Mouse (Mus musculus) heart, postnatal 0 days (tissue): ENCODE data around the gene Rassf4. TPM values are rescaled to one million over a fixed set of nuclear protein-coding genes. Genes with fewer than 3 reads are reported as not detected.

ENCODE experiments used
- ATAC-seq: fragments of 200-750 bp; cut with Nextera tagmentation; 2 replicates; pipeline ENCODE4 v1.8.0; 2017; ENCODE audit warnings: low read depth, moderate number of reproducible peaks, moderate library complexity; ENCODE audit not compliant: insufficient read depth
- DNase-seq: peaks from one replicate; pipeline ENCODE4 v3.0.0-alpha.2; 2016; ENCODE audit warnings: low spot score
- H3K27ac ChIP-seq: fragments of 300-500 bp; sonication (generic); 2 replicates; pipeline ENCODE4 v1.5.1; 2014; ENCODE audit warnings: low read depth, mild to moderate bottlenecking
- H3K27me3 ChIP-seq: fragments of 300-500 bp; sonication (generic); 2 replicates; pipeline ENCODE4 v1.6.1; 2014; ENCODE audit warnings: low read length, mixed read lengths; ENCODE audit not compliant: control insufficient read depth, insufficient read depth
- H3K36me3 ChIP-seq: fragments of 300-500 bp; sonication (generic); replicated peaks from 2 replicates; pipeline ENCODE4 v1.6.1; 2014; ENCODE audit warnings: low read length, mixed read lengths; ENCODE audit not compliant: control insufficient read depth, insufficient read depth
- H3K4me1 ChIP-seq: fragments of 300-500 bp; sonication (generic); 2 replicates; pipeline ENCODE4 v1.6.1; 2014; ENCODE audit warnings: antibody characterized with exemption; ENCODE audit not compliant: control insufficient read depth, insufficient read depth
- H3K4me2 ChIP-seq: fragments of 300-500 bp; sonication (generic); 2 replicates; pipeline ENCODE4 v1.6.1; 2014; ENCODE audit warnings: low read depth, mild to moderate bottlenecking, low read length, moderate library complexity
- H3K4me3 ChIP-seq: fragments of 300-500 bp; sonication (generic); 2 replicates; pipeline ENCODE4 v1.5.1; 2014; ENCODE audit warnings: low read depth, low read length
- H3K9ac ChIP-seq: fragments of 300-500 bp; sonication (generic); replicated peaks from 2 replicates; pipeline ENCODE4 v1.6.1; 2014; ENCODE audit warnings: low read depth, low read length, mixed read lengths
- H3K9me3 ChIP-seq: fragments of 300-500 bp; sonication (generic); replicated peaks from 2 replicates; pipeline ENCODE4 v1.6.1; 2016; ENCODE audit warnings: low read length; ENCODE audit not compliant: control insufficient read depth
- CTCF ChIP-seq: IDR thresholded peaks from 2 replicates; pipeline ENCODE4 v1.5.1; 2016; ENCODE audit warnings: antibody characterized with exemption, control low read depth, low read depth
- EP300 ChIP-seq: IDR thresholded peaks from 2 replicates; pipeline ENCODE4 v1.6.1; 2016; ENCODE audit warnings: antibody characterized with exemption, low read depth
- WGBS: fragments of 180-500 bp; shearing (Covaris S2); extraction: QIAGEN DNeasy Blood & Tissue Kit; methylation state at CpG from one replicate; pipeline ENCODE4 v1.1.7; 2014; 5-methylcytosine and 5-hydroxymethylcytosine counted together
- polyA plus RNA-seq: library from polyadenylated mRNA; unstranded; fragments of >200 nt; fragmentation: Nextera tagmentation; extraction: Ambion mirVana; gene quantifications from 2 replicates; pipeline ENCODE4 v1.2.1, GENCODE M21; 2015
- total RNA-seq: library from RNA; depleted of rRNA; stranded (reverse); fragments of >200 nt; gene quantifications from 2 replicates; pipeline ENCODE4 v1.2.3, GENCODE M21; 2014; ENCODE audit warnings: low replicate concordance

Rassf4 gene
- total and polyA plus RNA-seq, 2 experiments from 2014 or later, result 2.6 to 5.9 TPM

DNA sequence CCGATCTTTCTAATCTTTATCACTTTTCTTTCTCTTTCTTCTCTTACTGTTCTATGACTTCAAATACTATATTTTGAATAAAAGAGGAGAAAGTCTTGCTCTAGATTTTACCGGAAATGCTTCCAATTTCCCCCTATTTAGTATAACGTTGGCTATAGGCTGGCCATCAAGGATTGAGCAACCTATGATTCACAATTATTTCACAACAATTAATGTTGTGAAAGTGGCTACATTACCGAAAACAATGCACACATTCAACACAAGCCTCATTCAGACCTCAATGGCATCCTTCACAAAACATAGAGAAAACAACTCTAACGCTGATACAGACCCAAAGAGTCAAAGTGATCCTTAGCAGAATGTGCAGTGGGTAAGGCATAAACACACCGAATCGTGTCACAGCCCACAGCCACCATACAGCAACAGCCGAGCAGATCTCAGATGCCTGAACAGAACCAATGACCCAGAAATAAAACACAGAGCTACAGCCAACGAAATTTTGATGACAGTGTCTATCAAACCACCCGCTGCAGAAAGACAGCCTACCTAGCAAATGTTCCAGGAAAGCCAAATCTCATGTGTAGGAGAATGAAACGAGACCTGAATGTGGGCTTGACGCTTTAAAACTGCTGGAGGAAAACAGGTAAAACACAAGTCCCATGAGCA, 7.5 kb downstream of the Rassf4 start:
- Histone ChIP-seq H3K4me1 (peaks cover 15% of the 10 kb centered on the region), H3K9me3 (no peaks in the 10 kb centered on the region), H3K9ac (no peak overlapping the region), H3K36me3 (no peaks in the 10 kb centered on the region), H3K27ac (no peak overlapping the region), H3K4me3 (no peak overlapping the region), H3K27me3 (no peaks in the 10 kb centered on the region), H3K4me2 (no peak overlapping the region)
- no peak for DNase-seq
- WGBS, result 85% methylated on average over 12 of the region's 12 CpGs
- ATAC-seq, result no peak
- TF ChIP-seq CTCF (no peak), EP300 (no peak)

- no peak overlapping the region for H3K27ac ChIP-seq
- DNase-seq, result no peak
- WGBS, result 70% methylated on average over 3 of the region's 3 CpGs
- ATAC-seq, result no peak
- H3K4me1 ChIP-seq, result peaks cover 6% of the 10 kb centered on the region; the same call in 1 of the 2 replicates
- no peak overlapping the region for H3K4me3 ChIP-seq
- no peaks in the 10 kb centered on the region for H3K36me3 ChIP-seq
- H3K4me2 ChIP-seq, result no peak overlapping the region
- no peak for TF ChIP-seq EP300
- no peak for TF ChIP-seq CTCF
- H3K9ac ChIP-seq, result no peak overlapping the region
- no peaks in the 10 kb centered on the region for H3K9me3 ChIP-seq
- H3K27me3 ChIP-seq, result no peaks in the 10 kb centered on the region
Measured at GRCm38 (mm10) chr6:116664830-116665229, 8.9 kb downstream of the Rassf4 start.

DNA sequence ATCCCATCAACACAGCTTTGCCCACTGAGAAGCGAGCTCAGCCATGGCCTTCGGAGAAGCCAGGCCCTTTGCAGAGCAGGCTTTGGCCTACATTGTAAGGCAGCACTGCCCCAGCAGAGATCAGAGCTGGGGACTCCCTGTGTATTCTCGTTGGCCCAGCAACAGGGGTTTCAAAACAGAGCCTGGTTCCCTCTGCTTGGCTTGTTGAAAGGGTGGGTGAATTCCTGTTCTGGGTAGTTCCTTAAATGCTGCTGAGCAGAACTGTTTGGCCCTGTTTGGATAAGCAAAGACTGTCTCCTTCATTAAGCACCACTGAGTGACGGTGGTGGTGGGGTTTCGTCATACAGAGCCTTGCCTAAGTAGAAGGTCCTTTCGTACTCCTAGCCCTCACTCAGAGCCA, 9.7 kb downstream of the Rassf4 start:
- peaks cover 6% of the 10 kb centered on the region; the same call in 1 of the 2 replicates for H3K4me1 ChIP-seq
- H3K27me3 ChIP-seq, result no peaks in the 10 kb centered on the region
- ATAC-seq (no peak), DNase-seq (no peak)
- H3K36me3 ChIP-seq, result no peaks in the 10 kb centered on the region
- no peak overlapping the region for H3K4me3 ChIP-seq
- no peaks in the 10 kb centered on the region for H3K9me3 ChIP-seq
- no peak overlapping the region for H3K9ac ChIP-seq
- no peak overlapping the region for H3K4me2 ChIP-seq
- WGBS, result 75% methylated on average over 6 of the region's 6 CpGs
- TF ChIP-seq EP300 (no peak), CTCF (no peak)
- H3K27ac ChIP-seq, result no peak overlapping the region

DNA sequence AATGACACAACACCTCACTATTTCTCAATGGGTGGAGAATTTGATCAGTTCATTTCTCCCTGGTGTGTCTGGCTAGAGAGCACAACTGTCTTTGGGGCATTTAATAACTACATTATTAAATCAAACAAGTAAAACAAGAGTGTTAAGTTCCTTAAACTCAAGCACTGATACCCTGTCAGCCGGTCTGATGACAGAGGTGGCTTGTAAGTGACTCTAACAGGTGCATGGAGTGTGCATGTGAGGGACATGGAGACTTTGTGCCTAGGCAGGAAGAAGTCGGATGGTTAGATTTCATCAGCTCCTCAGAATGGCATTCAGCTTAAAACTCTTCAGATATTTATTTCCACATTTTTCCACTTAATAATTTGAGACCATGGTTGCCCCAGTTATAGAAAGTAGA, 10.4 kb downstream of the Rassf4 start:
- TF ChIP-seq EP300, result no peak
- no peak for TF ChIP-seq CTCF
- Histone ChIP-seq H3K27me3 (no peaks in the 10 kb centered on the region), H3K4me1 (peaks cover 6% of the 10 kb centered on the region; the same call in 1 of the 2 replicates), H3K27ac (no peak overlapping the region), H3K9ac (no peak overlapping the region), H3K36me3 (no peaks in the 10 kb centered on the region), H3K4me3 (no peak overlapping the region), H3K4me2 (no peak overlapping the region), H3K9me3 (no peaks in the 10 kb centered on the region)
- DNase-seq (no peak), ATAC-seq (no peak)
- 77% methylated on average over 2 of the region's 2 CpGs for WGBS

DNA sequence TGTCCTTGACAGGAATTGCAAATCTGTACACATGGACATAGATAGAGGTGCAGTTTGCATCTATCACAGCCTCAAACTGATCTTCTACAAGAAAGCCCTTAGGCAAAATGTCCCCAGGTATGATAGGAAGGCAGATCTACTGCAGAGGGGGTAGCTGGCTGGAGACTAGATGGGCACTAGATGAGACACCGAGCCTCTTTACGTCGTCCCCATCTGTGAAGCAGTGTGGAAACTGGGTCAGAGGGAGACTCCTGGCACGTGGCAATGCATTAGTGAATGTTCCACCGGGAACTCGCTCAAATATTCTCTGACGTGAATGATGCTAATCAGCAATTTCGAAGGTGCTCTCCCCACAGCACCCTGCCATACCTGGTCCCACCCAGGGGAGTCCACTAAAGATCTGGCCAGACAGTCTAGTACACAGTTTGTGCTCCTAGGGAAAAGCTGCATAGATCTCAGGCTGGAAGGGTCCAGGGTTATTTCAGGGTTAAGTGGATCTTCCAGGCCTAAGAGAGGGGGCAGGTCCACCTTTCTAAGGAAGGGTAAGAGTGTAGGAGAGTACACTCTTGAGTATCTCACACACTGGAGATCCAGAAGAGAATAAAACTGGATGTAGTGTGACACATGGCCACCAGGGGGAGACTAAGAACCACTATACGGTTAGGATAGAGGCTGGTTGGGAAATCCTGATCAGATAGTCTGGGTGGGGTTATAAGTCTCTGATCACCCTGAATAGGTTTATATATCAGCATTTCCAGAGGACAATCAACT, 19.9 kb downstream of the Rassf4 start:
- WGBS, result 51% methylated on average over 9 of the region's 9 CpGs
- DNase-seq (peak; percentile 66), ATAC-seq (peak; percentile 34)
- H3K4me2 ChIP-seq, result peak overlapping the region; percentile 73
- H3K36me3 ChIP-seq, result peaks cover 13% of the 10 kb centered on the region; the same call in 1 of the 2 replicates
- no peak overlapping the region for H3K4me3 ChIP-seq
- no peaks in the 10 kb centered on the region for H3K9me3 ChIP-seq
- H3K27me3 ChIP-seq, result no peaks in the 10 kb centered on the region
- TF ChIP-seq EP300, result no peak
- peak; percentile 87 for TF ChIP-seq CTCF
- H3K4me1 ChIP-seq, result peaks cover 9% of the 10 kb centered on the region; the same call in 1 of the 2 replicates
- H3K27ac ChIP-seq, result no peak overlapping the region; the same call in 1 of the 2 replicates
- no peak overlapping the region for H3K9ac ChIP-seq
